Mouse (Mus musculus) B cell, adult 62 days (primary cell): Measurements from ENCODE around the gene Ms4a1. TPM values are rescaled to one million over a fixed set of nuclear protein-coding genes. Genes with fewer than 3 reads are reported as not detected.

Experiments used
- total RNA-seq: library from RNA; stranded (reverse); gene quantifications from 4 replicates; pipeline ENCODE4 v1.2.4, GENCODE M21; 2023

The Ms4a1 gene
- 679 to 695 TPM (median 691 TPM) in 4 replicates for total RNA-seq

GRCm38 (mm10) chr19:11266052-11266845, at the start of gene Ms4a1:
Gene Ms4a1 (minus strand): TSS chr19:11266241.

GRCm38 (mm10) chr19:11314354-11314753, 48.3 kb upstream of the Ms4a1 start, which contains the start of gene Ms4a14:
Gene Ms4a14 (minus strand): TSS chr19:11314454.

GRCm38 (mm10) chr19:11283773-11284172, 17.7 kb upstream of the Ms4a1 start, which contains the start of gene Ms4a5:
Gene Ms4a5 (minus strand): TSS chr19:11283873.

GRCm38 (mm10) chr19:11232348-11232747, 33.7 kb downstream of the Ms4a1 start, which contains the start of gene Ms4a12:
Gene Ms4a12 (minus strand): TSS chr19:11232448.

Other genes with a start within 250 kb of the Ms4a1 start
- gene Ms4a18, start 248.2 kb downstream of the Ms4a1 start, total RNA-seq, result not detected in 4 replicates
- gene Ms4a8a, start 185.1 kb downstream of the Ms4a1 start, total RNA-seq, result 0.75 to 0.85 TPM in 2 of 4 replicates, not detected in the others
- gene 1700017D01Rik, start 135.4 kb downstream of the Ms4a1 start, total RNA-seq, result 0.21 TPM in 1 of 4 replicates, not detected in the others
- not detected in 4 replicates for gene 1700025F22Rik, start 100.9 kb downstream of the Ms4a1 start, total RNA-seq
- gene Ms4a13, start 69.5 kb downstream of the Ms4a1 start, total RNA-seq, result not detected in 4 replicates
- 0.55 to 1.2 TPM (median 0.81 TPM) in 4 replicates for gene Ms4a12, start 33.8 kb downstream of the Ms4a1 start, total RNA-seq
- gene Ms4a5, start 17.6 kb upstream of the Ms4a1 start, total RNA-seq, result not detected in 4 replicates
- 0.54 to 1.1 TPM (median 0.64 TPM) in 4 replicates for gene Ms4a14, start 48.2 kb upstream of the Ms4a1 start, total RNA-seq
- 1.8 to 2.7 TPM (median 2.3 TPM) in 4 replicates for gene Ms4a7, start 69.9 kb upstream of the Ms4a1 start, total RNA-seq
- gene Ms4a4a, start 109.3 kb upstream of the Ms4a1 start, total RNA-seq, result 1.0 to 1.5 TPM (median 1.2 TPM) in 4 replicates
- 170 to 195 TPM (median 183 TPM) in 4 replicates for gene Ms4a4c, start 138.5 kb upstream of the Ms4a1 start, total RNA-seq
- gene Ms4a4b, start 177.3 kb upstream of the Ms4a1 start, total RNA-seq, result 16.3 to 21.1 TPM (median 18.4 TPM) in 4 replicates
- 15.3 to 23.6 TPM (median 17.7 TPM) in 4 replicates for gene Ms4a6c, start 203.1 kb upstream of the Ms4a1 start, total RNA-seq
- 187 to 210 TPM (median 201 TPM) in 4 replicates for gene Gm8369, start 219.7 kb upstream of the Ms4a1 start, total RNA-seq